Mouse (Mus musculus) left cerebral cortex, adult 8-10 months (tissue): ENCODE data around the gene Nsl1. TPM values are rescaled to one million over a fixed set of nuclear protein-coding genes. Genes with fewer than 3 reads are reported as not detected.

Experiments used
- DNase-seq, 2 experiments: peaks; one replicate each; pipeline ENCODE4 v3.0.0; 2022; ENCODE audit warnings: low spot score in 2 of 2
- total RNA-seq, 4 experiments: library from RNA; stranded (reverse); gene quantifications; 2 replicates each; pipeline ENCODE4 v1.2.4; 2022

Gene Nsl1
- total RNA-seq, 4 experiments from 2014 or later = 0.37 to 1.3 (median 0.55) TPM

DNA sequence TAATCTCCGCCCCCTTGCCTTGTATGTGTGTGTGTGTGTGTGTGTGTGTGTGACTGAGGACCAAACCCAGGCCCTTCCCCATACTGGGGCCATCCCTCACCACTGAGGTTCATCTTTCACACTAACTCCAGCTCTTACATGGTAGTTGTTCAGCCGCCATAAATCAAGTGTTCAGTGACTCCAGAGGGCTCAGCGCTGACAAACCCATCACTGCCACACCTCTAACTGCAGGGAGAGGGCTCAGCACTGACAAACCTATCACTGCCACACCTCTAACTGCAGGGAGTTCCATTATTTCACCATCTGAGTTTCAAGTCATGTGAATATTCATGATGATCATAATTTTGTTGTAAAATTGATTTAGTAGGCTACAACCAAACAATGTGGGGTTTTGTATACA is 9.3 kb upstream of the Nsl1 start:
- DNase-seq = no peak

DNA sequence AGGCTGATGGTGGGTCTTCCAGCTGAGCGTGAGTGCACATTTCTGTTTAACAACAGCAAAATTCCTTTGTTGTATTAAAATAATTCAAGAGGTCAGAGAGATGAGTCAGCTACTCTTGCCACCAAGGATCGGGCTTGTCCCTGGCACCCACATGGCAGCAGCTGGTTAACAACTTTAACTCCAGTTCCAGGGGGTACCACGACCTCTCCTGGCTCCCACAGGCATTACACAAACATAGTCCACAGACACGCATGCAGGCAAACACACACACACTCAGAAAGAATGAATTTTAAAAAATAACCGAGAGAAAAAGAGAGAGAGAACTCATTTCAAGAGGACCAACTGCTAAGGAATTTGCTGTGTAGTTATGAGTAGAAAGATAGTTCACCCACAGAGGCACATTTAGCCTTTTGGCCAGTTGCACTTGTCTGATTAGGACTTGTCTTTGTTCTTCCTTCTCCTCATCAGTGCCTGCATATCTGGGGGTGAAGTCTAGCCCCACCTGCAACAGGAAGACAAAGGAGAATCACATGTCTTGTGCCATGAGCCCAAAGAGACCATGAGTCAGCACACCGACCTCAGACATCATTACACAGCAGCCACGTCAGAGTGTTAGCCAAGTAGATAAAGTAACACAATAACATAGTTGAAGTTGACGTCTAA is 7.8 kb upstream of the Nsl1 start:
- DNase-seq = no peak

DNA sequence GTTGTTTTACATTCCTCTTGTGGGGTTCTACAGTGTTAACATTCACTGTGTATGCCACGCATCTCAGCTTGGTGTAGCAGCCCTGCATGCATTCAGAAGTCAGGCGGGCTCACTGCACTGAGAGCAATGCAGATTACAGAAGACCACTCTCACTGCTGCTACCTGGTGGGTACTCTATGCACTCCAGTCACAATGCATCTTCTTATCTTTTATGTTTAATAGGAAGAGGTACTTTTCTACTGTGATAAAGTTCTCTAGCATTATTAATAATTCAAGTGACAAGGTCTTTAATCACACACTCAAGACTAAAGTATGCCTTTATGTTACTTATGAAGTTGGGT is 7.3 kb upstream of the Nsl1 start:
- DNase-seq = no peak

DNA sequence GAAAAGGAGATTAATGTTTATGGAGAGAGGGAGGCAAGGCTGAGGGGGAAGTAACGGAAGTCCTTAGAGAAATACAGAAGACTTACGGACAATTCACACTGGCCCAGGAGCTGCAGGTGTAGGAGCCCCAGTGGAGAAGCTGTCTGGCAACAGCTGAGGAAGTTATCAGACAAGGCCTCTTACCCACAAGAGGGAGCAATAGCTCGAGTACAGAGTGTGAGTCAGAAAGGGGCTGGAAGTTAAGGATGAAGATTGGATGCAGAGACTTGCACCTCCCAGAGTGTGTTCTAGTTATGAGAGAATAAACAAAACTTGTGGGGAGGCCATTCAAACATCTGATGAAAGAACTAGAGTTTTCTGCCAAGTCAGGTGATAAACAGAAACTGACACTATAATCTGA is 5.4 kb upstream of the Nsl1 start:
- no peak for DNase-seq

DNA sequence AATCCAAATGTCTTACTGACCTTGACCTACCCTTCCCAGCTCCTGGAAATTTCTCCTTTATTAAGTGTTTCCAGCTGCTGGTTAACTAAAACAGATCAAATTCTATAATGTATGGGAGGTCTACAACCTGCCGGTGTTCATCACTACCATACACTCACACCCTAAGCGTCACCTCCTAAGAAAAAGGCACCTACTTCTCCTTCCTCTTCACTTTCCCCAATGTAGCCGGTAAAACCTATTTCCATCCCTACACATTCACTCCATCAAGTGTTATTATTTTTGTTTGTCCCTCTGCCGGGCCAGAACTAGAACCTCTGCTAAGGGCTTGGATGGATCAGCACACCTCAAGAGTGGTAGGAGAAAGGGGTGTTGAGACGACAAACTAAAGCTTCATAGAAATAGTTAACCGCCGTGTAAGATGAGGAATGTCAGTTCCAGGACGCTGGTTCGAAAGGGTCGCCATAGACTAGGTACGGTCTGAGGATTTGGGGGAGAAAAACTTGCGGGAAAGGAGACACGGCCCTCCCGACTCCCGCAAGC is 501 bp upstream of the Nsl1 start:
- DNase-seq = no peak

DNA sequence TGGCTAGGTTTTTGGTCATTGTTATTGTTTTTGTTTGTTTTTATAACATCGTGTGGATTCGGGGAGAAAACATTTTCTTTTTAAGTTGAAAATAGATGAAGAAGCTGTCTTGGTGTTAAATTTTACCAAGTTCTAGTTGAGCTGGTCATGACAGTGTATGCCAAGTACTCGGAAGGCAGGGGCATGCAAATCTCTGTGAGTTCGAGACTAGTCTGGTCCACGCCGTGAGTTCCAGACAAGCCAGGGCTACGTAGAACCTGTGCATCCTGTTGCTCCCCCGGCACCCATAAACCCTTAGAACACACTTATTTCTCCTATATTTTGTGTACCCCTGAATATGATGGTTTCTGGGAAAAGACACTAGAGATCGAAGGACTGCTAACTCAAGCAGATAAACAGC is 888 bp downstream of the Nsl1 start:
- DNase-seq = no peak

DNA sequence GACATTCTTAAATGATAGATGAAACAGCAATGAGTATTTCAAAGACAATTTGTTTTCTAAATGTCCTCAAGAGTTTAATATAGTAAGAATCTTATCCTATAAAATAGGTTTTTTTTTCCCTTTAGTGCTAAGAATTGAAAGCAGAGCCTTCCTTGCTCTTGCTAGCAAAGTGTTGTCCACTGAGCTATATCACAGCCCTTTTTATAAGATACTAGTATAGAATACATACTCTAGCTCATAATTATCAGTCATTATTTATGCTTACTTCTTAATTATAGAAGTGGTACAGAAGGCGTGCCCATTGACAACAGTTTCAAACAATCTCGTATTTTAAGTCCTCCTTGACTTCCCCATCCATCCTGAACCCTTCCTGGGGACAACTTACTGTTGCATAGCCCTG is 1.7 kb downstream of the Nsl1 start:
- DNase-seq = no peak

DNA sequence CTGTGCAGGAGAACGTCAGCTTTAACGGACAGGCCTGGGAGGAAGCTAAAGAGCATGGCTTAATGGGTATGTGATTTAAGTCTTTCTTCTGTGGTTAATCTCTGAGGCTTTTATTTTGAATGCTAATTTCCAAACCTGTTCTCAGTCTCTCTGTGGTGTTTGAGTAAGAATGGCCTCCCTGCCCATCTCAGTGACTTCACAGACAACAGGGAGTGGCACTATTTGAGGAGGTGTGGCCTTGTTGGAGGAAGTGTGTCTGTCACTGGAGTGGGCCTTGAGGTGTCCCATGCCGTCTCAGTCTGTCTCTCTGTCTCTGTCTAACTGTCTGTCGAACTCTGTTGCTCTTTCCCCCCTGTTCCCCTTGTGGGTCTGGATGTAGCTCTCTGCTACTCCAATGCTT is 2.4 kb downstream of the Nsl1 start:
- no peak for DNase-seq

DNA sequence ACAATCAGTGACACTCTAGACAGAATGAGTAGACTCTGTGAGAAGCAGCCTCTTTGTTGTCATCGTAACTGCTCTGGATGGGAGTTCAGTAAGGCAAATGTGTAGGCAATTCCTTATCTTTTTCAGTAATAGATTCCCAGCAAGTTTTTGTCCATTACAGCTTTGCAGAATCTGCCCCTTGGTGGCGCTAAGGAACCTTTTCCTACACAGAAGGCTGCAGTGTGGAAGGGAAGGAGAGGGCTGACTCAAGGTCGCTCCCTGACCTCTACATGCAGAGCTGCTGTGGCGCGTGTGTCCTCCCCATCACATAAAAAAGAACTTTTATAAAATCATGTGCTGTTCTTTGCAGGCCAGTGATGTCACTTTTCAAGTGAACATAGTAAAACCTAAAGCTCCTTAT is 5.6 kb downstream of the Nsl1 start:
- DNase-seq = no peak

DNA sequence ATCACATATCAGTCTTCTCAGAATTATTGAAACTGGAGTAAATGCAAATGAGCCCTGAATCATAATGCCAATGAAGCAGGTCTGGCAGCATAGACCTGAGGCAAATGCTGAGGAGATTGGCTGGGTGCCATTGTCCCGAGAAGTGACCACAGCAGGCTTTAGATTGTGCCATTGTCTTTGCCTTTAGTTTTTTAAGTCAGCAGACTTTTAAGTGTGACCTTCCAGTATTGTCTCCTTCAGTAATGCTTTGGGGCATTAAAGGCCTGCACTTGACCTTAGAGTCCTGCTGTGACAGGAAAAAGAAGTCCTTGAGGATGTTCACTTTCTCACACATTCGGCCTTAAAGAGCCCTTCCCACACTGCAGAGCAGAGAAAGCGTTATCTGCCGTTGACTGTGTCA is 7.4 kb downstream of the Nsl1 start:
- DNase-seq = no peak

DNA sequence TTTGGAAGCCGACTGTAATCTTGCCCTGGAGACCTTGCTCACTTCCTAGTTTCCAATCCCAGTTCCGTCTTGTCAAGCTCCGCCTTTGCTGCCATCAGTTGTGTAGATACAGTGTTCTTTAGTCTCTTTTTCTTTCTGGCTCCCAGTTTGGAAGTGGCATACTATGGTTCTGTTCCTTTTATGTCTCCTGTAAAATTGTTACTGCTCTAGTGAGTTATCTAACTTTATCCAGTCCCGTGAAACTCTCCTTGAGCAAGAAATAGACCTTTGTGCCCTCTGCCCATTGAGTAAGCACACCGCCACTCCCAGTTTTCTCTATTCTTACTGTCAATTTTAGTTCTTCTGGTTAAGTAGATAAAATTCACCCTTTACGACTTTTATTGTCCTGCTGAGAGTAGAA is 8.8 kb downstream of the Nsl1 start:
- no peak for DNase-seq

DNA sequence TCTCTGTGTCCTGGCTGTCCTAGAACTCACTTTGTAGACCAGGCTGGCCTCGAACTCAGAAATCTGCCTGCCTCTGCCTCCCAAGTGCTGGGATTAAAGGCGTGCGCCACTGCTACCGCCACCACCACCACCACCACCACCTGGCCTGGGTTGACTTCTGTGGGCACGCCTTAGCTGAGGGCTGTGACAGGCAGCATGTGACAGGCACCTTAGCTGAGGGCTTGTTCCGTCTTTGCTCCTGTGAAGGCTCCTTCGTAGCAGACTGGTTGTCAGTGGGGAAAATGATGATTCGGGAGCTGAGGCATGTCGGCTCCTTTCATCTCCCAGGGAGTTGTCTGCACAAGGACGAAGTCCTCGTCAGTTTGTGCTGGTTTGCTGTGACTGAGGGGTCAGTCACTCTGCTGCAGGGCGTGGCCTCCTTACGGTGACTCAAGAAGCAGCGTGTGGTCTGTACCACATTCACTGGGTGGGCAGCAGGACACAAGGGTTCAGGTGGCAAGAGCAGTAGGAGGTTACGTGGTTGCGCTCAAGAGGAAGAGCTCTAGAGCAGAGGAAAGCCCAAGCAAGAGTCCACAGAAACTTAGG is 9.6 kb downstream of the Nsl1 start:
- no peak for DNase-seq

DNA sequence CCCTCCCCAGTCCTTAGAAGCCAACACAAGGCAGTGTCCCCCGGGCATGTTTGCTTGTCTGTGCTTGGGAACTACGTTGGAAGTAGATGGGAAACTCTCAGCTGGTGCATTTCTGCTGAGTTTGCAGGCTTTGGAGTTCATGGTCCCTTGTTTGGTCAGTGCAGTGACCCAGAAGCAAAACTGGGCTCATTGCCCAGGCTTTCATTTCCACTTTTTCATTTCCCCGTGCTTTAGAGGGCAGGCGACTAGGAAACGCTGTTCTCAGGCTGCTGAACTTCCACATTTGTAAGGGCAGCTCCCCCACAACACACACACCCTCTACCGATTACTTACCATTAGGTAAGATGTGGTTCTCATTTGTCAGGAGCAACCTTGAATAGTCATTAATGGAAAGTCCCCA is 10.2 kb downstream of the Nsl1 start:
- no peak for DNase-seq

DNA sequence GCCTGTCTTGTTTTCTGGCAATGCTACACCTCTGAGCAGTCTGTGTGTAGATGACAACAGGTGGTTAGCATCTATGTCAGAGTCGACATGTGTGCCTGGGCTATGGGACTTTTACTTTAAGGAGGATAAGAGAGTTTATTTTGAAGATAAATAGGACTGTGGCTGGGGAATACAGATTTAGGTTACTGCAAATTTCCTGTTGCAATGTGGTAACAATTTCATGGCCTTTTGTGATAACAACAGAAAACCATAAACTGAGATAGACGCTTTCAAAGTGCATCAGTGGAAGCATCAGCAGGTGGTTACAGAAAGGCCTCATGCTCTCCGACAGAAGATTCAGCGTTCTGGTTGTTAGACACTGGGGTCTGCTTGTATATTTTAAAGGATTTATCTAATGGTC is 10.7 kb downstream of the Nsl1 start:
- no peak for DNase-seq

DNA sequence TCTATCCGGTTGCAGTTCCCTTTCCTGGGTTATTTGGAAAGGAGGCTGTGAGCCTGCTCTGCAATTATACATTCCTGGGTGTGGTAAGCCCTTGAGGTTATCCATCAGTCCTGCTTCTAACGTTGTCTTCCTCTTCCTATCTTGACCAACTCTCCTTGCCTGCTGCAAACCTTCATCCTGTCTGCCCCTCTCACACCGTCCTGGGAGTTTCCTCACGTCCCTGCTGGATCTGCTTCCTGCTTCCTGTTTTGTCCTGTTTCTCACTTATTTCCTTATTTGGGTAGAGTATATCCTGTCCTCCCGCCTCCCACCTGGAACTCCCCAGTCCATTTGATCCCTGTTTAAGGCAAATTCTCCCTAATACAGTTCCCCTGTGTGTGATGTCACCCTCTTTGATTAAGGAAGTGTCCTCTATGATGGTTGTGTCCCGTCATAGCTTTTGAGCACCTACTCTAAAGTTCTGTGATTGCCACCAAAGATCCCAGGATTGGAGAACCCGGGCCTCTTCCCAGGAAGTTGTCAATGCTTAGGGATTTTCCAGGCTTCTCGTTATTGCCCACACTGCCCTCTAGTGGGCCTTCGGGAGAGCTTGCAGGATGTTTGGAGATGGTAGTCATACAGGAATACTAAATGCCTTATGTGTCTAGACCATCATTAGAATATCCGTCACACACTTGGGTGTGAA is 12.5 kb downstream of the Nsl1 start:
- DNase-seq = no peak

DNA sequence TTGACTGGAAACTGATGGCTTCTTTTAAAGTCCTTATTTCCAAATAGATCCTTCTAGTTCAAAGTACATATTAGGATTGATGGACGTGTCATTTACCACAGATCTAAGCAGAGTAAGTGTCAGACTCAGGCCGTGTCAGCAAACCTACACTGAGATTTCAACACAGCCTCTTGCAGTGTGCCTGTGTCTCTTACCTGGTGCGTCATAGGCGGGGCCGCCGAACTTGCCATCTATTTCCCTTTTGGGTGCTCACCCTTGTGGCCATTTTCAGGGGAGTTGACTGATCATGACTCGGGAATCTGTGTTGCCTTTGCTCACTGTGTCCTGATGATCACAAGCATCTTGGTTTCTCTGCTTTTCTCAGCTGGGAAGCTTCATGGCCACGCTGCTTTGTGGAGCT is 20.4 kb downstream of the Nsl1 start:
- no peak for DNase-seq

DNA sequence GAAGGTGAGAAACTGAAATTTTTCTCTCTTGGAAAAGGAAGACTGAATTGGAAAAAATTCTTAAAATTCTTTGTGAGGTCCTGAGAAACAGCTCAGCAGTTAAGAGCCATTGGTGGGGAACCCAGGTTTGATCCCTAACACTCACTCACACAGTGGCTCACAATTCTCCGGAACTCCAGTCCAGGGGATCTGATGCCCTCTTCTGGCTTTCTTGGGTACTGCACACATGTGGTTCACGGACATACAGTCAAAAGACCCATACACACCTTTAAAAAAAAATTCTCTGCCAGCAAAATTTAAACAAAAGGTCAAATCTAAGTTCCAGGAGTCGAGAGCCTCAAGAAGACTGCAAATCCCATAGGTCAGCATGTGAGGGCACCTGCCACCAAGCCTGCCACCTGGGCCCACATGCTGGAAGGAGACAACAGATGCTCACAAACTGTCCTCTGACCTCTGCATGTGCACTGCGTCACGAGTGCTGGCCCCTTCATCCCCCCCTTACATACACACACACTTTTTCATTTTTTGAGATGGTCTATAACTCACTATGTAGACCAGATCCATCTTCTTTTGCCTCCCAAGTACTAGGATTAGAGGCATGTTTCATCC is 22.2 kb downstream of the Nsl1 start:
- DNase-seq = no peak

DNA sequence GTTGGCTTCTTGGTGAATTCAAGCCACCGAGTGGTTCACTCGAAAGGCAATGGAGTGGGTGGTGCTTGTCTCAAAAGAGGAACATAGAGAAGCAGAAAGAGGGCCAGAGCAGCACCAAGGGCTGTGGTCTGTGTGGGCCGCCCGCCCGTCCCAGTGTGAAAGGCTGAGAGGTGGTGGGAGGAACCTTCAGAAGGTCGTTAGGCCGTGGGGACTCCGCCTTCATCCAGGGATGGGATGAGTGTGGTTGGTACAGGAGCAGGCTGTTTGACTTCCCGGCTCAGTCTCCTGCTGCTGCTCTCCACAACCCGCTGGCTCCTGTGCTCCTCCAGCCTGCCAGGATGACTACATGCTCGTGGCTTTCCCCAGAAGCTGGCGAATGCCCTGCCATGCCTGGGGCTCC is 22.8 kb downstream of the Nsl1 start:
- no peak for DNase-seq

DNA sequence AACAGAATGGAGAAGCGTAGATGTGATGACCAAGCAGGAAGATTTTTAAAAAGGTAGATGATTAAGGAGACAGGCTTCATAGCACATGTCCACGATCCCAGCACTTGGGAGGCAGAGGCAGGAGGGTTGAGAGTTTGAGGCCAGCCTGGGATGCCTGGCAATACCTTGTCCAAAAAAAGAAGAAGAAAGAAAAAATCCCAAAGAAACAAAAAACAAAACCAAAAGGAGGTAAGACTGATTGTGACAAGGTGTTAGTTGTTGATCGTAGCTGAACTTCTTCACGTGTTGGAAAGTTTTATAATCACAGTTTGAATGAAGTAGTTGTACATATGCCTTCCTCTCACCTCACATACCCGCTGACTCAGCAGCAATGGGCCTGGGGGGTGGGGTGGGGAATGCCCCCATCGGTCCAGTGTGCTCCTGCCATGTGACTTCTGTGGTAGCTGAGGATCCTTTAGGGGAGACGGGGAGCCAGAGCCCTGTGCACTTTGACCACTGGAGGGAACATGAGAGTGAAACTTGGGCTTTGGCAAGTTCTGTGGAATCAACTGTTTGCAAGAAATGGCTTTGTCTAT is 23.6 kb downstream of the Nsl1 start:
- DNase-seq = no peak

DNA sequence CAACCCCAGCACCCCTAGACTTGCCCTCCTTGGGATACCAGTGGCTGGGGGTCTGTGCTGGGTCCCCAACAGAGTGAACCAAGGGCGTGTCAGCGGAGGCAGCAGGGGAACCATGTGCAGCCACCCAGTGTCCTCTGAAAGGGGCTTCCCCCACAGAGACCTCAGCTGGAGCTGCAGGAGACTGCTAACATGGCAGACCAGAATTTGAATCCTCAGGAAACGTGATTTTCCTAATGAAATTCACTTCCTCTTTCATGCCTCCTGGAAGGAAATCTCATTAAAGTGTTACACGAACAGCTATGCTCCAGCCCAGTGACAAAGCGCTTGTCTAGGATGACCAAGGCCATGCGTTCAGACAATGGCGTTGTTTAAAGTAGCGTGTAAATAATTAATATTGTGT is 24.1 kb downstream of the Nsl1 start:
- DNase-seq = no peak

DNA sequence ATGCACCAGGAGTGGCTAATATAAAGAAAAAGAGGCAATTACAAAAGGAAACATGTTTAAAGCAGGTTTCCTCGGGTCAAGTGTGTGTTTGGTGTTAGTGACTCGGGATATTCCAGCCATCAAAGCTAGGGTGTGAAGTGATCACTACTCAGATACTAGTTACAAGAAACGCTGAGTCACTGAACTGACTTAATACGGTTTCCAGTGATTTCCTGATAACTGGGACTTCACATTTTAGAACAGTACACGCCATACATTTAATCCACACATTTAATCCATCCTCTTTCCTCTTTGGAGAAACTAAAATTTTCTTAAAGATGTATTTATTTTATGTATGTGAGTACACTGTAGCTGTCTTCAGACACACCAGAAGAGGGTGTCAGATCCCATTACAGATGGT is 25.1 kb downstream of the Nsl1 start:
- DNase-seq = no peak

DNA sequence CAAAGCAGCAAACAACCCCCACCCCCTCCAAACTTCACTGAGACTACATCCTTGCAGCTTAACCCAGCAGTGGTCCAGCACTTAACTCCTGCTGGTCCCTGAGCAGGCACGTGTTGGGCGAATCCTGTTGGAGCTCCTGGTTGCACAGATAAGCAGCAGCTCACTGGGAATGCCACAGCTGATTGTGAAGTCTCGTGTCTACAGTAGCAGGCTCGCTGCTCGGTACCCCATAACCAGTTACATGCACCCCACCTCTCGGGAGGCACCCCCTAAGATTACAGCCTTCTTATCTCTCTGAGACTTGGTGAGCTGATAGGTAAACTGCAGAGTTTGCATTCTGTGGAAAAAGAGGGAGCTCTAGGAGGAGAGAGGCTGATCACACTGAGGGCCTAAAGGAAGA is 26.5 kb downstream of the Nsl1 start:
- DNase-seq = no peak
